Mouse (Mus musculus): Measurements from ENCODE around the gene Col3a1.

Gene Col3a1

DNA sequence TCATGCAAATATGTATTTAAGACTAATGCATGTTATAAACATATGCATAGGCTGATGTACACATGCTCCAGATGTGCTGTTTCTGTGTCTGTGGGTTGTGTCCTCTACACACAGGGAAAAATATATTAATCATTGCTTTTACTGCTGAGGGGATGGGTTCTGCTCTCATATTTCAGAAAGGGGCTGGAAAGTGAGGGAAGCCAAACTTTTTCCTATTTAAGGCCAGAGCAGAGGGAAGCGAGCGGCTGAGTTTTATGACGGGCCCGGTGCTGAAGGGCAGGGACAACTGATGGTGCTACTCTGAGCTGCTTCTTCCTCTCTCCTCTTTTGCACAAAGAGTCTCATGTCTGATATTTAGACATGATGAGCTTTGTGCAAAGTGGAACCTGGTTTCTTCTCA lies at the start of gene Col3a1:
Gene Col3a1, plus strand, starts transcription at position 151 of the 400 bp plus-strand sequence.
- peak; percentile 51 for DNase-seq (ENCODE audit: extremely low spot score)

DNA sequence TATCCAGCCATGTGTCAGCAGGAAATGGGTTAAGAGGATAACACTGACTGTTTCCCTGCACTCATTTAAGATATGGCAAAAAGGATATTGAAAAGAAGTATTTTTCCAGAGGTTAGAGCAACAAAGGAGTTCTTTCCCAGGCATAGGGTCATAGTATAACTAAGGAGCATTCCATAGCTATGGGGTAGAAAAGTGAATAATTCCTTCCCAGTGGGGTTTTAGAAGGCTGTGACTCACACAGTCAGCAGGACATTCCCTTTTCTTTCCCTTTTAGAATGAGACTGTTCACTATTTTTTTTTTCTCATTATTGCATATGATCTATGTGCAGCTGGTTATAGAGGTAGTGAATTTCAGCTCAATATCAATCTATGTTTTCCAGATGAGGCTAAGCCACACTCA lies 41.9 kb upstream of the Col3a1 start:
- DNase-seq (ENCODE audit: extremely low spot score) = no peak

DNA sequence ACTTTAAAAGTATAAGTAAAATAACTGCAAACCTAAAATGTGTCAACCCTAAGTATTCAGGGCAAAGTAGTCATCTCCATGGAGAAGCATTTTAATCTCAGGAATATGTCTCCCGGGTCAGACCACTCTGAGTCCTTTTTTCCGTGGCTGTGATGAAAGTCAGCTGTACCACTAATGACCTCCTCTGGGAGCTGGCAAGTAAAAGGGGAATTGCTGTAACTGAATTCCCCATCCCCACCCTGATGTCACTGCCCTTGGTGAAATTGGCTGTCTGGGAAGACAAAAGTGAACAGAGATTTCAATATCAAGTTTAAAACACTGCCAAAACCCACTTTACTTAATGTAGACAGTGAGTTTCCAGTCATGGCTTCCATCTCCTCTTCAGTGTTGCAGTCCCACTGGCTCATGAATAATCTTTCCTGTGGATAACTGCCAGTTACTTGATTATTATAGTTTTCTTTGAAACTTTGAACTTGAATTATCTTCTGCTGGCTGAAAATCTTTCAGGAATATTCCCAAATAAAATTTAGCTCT lies 35.3 kb upstream of the Col3a1 start:
- DNase-seq (ENCODE audit: extremely low spot score) = no peak

DNA sequence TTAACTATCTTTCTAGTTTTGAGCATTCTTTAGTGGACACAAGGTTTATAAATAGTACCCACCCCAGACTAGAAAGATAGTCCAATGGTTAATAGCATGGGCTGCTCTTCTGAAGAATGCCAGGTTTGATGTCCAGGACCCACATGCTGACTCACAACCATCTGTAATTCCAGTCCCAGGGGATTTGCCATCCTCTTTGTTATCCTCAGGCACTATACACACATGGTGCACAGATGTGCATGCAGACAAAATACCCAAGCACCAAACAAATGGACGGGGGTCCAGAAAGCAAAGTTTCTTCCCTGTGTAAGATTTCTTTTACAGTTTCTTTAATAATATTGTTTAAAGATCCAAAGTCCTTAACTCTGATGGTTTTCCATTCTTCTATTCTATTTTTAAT lies 23.4 kb upstream of the Col3a1 start:
- DNase-seq (ENCODE audit: extremely low spot score) = peak; percentile 22

DNA sequence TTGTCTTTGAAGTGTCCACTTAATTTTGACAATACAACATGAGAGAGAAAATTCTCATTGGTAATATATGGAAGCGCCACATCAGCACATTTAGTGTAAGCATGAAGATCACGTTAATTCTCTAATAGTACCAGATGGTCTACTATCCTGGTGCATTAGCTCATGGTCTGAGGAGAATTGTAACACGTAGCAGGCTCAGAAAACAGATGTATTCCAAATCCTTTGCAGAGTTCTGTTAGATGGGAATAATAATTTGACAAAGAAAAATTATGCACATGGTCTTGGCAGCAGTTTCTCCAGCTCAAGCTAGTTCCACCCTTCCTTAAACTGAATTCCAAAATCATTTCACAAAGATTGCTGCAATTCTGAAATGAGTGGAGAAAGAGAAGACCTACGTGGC lies 21.3 kb upstream of the Col3a1 start:
- no peak for DNase-seq (ENCODE audit: extremely low spot score)

DNA sequence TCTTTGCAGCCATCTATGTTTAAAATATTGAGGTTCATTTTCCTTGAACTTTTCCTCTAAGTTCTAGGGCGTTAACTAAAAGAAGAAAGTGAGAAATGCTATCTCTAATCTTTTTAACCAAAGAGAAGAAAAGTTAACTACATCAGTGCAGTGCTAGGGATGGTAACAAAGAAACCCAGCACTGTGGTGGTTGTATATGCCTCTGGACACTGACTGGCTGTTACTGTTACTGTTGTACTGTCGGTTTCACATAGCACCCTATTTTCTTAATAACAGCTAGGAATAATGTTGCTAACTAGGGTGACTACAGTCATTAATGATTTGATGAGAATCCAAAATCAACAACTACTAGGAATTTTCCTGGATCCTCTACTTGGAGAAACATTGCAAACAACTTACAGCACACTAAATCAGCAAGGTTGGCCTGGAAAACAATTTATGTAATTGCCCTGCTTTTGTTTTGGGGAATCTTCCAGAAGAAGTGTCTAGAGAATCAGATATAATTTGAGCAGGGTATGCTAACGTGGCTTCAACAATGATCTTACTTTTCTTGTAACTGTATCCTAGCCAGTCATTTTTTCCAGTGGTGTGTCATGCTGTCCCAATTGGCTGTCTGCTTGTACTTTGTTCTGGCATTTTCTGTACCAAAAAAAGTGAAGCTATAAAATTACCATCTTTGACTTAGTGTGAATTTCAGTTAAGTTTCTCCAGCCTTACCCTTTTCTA lies 11.8 kb upstream of the Col3a1 start:
- no peak for DNase-seq (ENCODE audit: extremely low spot score)

DNA sequence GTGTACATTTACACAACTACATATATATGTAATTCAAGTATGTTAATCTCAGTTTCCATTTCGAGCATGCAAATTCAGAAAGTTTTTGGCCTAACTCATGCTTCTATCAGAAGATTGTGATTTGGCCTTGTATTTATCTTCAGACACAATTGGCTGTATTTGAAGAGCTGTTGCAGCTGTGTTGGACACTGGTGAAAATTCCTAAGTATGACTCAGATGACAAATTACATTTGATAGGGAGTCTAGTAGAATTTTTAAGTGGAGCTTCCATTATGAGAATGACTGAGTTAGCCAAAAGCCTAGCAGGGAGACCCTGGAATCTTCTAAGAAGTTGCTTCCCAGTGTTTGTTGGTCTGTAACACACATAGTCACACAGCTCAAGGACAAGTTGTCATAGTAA lies 7.1 kb upstream of the Col3a1 start:
- no peak for DNase-seq (ENCODE audit: extremely low spot score)

DNA sequence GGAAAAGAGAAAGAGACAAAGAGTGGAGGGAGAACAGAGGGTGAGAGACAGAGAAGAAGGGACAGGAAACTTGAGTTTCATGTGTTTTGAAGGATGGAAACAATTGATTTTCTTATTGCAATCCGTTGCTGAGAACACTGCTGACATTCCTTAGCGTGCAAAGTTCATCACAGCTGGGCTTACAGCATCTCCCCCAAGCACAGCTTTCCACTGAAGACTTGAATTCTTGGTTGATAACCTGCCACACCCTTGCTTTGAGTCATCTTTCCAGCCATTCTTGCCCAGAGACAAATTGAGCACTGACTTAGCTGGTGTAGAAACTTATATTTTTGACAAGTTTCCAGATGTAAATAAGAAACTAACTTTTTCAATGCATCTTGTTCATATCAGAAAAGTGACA lies 2.3 kb upstream of the Col3a1 start:
- no peak for DNase-seq (ENCODE audit: extremely low spot score)

DNA sequence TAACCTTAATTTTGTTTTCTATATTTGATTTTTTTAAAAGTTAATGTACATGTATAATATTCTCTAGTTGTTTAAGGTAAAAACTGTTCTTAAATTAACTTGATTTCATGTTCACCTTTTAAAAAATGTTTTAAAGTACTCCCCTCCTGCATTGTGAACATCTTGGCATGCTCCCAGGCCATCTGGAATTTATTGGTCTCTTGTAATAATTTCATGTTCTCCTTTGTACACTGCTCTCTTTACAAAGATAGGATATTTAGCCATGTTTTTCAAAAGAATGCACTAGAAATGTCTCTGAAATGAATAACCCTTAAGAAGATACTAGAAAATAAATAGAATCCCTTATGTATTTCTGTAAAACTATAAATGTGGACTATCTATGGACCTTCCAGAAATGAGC lies 624 bp downstream of the Col3a1 start:
- no peak for DNase-seq (ENCODE audit: extremely low spot score)

DNA sequence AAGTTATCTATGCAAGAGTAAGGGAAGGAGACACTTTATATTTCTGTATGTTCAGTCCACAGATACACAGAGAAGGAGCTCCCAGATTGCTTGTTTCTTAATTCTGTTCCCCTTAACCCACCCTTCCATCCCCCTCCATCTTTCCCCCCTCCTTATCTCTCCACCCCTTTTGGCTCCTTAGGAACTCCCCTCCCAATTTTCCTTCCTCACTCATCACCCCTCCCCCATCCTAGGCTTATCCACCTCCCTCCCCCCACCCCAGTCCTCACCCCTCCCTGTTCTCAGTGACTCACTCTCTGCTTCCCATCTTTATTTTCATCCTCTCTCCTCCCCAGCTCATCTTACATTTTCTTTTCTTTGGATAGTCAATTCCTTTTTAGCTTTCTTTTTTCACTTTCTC lies 1.5 kb downstream of the Col3a1 start:
- DNase-seq (ENCODE audit: extremely low spot score) = peak; percentile 64

DNA sequence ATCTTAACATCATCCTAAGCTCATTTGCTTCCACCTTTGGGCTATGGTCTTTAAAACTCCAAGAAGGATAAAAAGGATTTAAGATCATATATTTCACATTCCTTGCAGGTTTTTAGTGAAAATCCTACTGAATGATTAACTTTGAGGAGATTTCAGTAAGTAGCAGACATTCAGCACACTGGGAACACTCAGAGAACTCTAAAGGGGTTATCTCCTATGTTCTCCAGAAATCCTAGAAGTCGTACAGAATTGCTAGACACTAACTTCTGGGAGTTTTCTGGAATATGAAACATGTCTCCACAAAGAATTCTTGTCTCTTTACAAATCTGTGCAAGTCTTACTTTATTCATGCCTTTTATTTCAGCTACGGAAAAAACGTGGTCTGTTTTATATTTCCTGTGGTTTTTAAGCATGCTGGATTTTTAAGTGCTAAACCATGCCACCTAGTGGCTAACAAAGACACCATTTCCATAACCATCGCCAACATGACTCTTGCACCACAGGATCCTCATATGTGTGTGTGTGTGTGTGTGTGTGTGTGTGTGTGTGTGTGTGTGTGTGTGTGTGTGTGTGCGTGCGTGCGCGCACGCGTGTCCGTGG lies 2.5 kb downstream of the Col3a1 start:
- peak; percentile 59 for DNase-seq (ENCODE audit: extremely low spot score)

DNA sequence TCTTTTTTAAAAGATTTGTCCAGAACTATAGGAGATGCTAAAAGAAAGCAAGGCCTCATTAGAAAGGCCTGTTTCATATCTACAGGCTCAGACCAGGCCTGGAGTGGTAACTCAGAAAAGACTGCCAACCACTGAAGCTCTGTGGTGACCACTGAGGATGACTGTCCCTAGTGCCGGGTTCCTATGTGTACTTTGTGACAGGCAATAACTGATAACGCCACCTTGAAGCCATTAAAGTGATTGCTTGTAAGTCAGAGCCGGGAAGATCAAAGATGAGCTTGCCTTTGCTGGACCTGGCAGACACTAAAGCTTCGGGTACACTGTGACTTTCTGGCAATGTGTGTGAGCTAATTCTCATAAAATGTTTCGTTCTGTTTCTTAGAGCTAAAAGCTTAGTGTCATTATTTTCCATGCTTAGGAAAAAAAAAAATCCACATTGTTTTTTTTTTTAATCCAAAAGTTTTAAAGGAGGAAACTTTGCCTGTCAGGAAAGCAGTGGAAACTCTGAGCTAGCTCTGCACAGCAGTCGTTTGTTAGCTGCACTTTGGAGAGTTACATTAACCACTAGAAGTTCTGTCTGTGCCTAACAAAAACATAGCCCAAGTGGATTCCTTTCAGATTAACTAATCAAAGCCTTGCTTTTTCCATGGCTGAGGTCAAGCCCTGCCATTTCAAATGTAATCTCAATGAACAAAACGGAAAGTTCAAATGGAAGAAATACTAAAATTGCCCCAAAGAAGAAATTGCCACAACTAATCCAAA lies 4.6 kb downstream of the Col3a1 start:
- DNase-seq (ENCODE audit: extremely low spot score) = peak; percentile 30

DNA sequence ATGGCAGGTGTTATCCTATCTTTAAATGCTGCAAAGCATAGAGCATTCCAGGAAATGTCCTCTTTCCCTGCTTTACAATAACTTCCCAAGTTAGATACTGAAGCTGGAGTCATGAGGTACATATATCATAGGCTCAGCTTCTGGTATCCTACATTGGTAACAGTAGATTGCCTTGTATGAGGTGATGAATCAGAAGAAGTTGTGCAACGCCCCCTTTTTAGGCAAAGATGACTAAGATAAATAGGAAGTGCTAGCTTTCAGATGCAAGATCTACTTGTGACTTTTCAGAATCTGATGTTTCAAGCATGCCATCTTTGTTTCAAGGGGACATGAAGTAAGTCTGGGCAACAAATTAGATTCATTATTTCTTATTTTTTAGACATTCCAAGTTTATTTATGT lies 6.9 kb downstream of the Col3a1 start:
- DNase-seq (ENCODE audit: extremely low spot score) = no peak

DNA sequence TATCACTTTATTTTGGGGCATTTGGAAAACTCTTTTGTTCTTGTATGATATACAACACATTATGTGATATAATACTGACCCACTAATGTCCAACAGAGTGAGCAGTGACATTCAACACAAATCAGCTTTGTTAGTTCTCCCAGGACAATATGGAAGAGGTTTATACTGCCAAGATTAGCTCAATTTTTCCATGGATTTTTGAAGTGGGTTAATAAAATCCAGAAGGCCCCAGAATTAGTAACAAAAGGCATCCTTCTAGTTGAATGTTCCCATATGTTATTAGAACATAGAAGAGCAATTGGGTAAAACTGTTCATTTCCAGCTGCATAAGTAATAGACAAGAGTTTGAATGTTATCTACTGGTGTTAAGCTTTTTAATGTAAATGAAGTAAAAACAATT lies 9.5 kb downstream of the Col3a1 start:
- DNase-seq (ENCODE audit: extremely low spot score) = no peak

DNA sequence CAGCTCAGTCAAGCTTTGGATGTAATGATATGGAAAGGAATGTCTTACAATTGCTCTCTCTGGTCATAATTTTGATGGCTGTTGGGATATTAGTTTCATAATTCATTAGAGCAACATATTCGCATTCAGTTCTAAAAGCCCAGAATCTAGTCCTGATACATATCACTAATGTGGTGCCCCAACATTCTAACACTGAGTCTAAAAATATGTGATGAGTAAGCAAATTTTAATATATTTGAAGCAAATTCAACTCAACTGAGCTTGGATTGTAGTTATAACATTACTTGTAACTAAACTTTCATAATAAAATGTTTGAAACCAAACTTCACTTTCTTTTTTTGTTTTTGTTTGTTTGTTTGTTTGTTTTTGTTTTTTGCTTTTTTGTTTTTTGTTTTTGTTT lies 17.8 kb downstream of the Col3a1 start:
- DNase-seq (ENCODE audit: extremely low spot score) = no peak

DNA sequence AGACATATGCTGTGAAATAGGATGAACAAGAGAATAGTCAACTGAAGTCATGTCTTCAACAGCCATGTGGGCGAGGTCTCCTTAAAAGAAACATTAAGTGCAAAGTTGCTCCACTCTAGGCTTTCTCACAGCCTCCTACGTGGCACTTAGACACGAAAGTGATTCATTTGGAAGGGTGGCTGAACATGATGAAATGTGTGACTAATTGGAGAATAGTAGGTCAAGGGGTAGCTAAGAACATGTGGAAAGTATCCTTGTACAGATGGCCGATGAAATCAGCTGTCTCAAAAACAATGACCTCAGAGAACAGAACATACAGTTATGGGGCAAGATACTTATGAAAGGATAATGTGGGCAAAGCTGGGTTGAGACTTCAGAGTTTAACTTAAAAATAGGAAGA lies 44.6 kb downstream of the Col3a1 start:
- DNase-seq (ENCODE audit: extremely low spot score) = no peak

DNA sequence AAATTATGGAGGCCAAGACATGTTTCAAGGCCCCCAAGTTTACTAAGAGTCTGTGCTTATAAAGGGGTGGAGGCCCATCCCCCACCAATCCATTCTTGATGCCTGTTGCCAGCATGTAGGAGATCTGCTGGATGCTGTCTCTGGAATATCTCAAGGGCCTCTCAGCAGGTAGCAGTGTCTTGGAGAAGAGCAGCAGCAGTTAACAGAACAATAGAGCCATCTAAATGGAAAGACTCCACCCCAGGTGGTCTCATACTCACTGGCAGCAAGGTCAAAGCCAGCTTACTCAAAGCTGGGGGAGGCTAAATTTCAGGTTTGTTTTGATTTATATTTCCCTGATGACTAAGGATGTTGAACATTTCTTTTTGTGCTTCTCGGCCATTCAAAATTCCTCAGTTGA lies 46.7 kb downstream of the Col3a1 start:
- DNase-seq (ENCODE audit: extremely low spot score) = no peak

DNA sequence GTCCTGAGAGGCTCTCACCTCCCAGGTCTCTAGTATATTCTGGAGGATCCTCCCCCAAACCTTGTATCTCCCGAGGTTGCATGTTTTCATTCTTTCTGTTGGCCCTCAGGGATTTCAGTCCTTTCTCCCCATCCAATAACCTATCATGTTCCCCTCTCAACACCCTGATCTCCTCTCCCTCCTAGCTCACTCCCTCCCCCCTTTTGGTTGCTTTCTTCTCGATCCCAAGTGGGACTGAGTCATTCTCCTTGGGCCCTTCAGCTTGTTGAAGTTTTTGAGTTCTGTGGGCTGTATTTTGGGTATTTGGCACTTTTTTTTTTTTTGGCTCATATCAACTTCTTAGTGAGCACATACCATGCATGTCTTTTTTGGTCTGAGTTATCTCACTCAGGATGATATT lies 47.8 kb downstream of the Col3a1 start:
- no peak for DNase-seq (ENCODE audit: extremely low spot score)

DNA sequence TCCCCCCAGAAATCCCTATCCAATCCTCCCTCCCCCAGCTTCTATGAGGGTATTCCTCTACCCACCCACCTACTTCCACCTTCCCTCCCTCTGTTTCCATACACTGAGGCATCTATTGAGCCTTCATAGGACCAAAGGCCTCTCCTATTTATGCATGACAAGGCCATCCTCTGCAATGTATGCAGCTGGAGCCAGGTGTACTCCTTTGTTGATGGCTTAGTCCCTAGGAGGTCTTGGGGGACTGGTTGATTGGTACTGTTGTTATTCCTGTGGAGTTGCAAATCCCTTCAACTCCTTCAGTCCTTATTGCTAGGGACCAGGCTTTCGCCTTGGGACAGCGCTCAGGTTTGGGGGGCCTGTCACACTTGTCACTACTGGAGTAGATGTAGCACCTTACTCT lies 48.3 kb downstream of the Col3a1 start:
- DNase-seq (ENCODE audit: extremely low spot score) = no peak

DNA sequence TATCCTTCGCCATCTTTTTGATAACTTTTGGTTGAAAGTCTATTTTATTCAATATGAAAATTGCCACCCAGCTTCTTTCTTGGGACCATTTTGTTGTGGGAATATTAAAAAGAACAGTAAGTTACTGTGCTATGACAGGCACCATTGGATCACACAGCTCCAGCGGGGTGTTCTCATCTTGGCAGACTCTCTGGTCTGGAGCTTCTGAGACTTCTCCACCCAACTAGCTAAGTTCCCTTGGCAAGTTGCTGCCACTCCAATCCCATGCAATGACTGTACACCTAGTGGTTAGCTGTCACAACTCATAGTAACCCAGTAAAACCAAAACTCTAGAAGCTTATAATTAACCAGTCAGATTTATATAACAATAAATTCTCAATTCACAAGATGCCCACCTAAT lies 51.9 kb downstream of the Col3a1 start:
- no peak for DNase-seq (ENCODE audit: extremely low spot score)

DNA sequence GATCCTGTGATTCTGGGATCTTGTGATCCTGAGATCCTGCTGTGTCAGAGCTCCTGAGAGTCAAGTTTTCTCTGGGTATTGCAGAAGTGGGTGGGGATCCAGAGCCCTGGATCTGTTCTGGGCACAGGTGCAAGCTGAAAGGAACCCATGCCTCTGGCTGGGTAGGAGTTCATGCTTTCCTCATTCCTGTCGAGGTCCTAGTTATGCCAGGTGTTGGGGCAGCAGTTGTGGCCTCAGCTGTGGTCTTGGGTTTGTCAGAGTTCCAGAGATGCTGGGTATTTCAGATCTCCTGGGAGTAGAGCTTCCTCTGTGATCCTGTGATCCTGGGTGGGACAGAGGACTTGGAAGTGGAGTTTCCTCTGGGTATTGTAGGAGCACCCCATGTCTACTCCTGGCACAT lies 54.1 kb downstream of the Col3a1 start:
- DNase-seq (ENCODE audit: extremely low spot score) = no peak

DNA sequence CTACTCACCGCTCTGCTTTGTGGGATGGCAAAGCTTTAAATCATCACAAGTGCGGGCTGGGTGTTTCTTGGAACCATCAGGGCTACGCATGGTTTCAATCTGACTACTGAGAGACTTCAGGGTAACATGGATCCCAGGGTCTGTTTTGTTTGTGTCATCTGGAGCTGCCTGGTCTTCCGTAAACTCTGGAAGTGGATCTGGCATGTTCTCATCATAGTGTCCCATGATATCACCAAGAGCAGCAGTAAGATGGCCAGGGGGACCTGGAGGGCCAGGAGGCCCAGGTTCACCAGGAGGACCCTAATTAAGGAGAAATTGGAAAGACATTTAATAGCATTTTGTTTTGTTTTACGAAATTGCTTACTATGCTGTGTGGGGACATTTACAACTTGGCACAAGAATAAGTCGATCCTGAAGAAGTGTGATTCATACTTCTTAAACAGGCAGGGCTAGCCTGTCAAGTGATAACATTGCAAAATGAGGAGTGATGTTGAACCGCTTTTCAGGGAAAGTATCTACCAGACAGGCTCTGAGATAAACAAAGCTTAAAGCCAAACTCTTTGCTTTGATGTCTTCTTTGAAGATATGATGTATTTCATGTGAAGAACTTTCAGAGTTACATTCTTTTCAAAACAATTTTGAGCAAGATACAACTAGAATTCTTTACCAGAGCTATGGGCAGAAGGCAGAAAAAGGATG lies 68.8 kb downstream of the Col3a1 start:
- peak; percentile 3 for DNase-seq (ENCODE audit: extremely low spot score)

Measured in embryo, embryonic 9.5 days (tissue).